Mouse (Mus musculus) midbrain, embryonic 12.5 days (tissue): ENCODE data around the gene 9930022D16Rik. TPM values are rescaled to one million over a fixed set of nuclear protein-coding genes. Genes with fewer than 3 reads are reported as not detected.

Experiments used
- ATAC-seq: fragments of 200-750 bp; cut with Nextera tagmentation; 2 replicates; pipeline ENCODE4 v1.8.0; 2017; ENCODE audit warnings: low read depth, moderate TSS enrichment, moderate library complexity; ENCODE audit not compliant: low FRiP score
- H3K27ac ChIP-seq: fragments of 300-500 bp; sonication (generic); replicated peaks from 2 replicates; pipeline ENCODE4 v1.5.1; 2016; ENCODE audit warnings: mild to moderate bottlenecking
- H3K27me3 ChIP-seq: fragments of 300-500 bp; sonication (generic); 2 replicates; pipeline ENCODE4 v1.6.1; 2016; ENCODE audit warnings: mild to moderate bottlenecking
- H3K36me3 ChIP-seq: fragments of 300-500 bp; sonication (generic); 2 replicates; pipeline ENCODE4 v1.6.1; 2016
- H3K4me1 ChIP-seq: fragments of 300-500 bp; sonication (generic); 2 replicates; pipeline ENCODE4 v1.6.1; 2016
- H3K4me2 ChIP-seq: fragments of 300-500 bp; sonication (generic); replicated peaks from 2 replicates; pipeline ENCODE4 v1.6.1; 2016; ENCODE audit warnings: mild to moderate bottlenecking, moderate library complexity
- H3K4me3 ChIP-seq: fragments of 300-500 bp; sonication (generic); 2 replicates; pipeline ENCODE4 v1.5.1; 2016; ENCODE audit warnings: mild to moderate bottlenecking
- H3K9ac ChIP-seq: fragments of 300-500 bp; sonication (generic); replicated peaks from 2 replicates; pipeline ENCODE4 v1.6.1; 2016; ENCODE audit warnings: mild to moderate bottlenecking, moderate library complexity
- H3K9me3 ChIP-seq: fragments of 300-500 bp; sonication (generic); 2 replicates; pipeline ENCODE4 v1.6.1; 2016; ENCODE audit warnings: mild to moderate bottlenecking
- WGBS: fragments of 180-500 bp; shearing (Covaris S2); methylation state at CpG from one replicate; pipeline ENCODE4 v1.1.7; 2016; 5-methylcytosine and 5-hydroxymethylcytosine counted together
- microRNA-seq: library from miRNA; unstranded; fragments of <30 nt; microRNA quantifications from one replicate; pipeline ENCODE4, GENCODE M21; 2017
- polyA plus RNA-seq: library from polyadenylated mRNA; unstranded; fragments of >200 nt; fragmentation: Nextera tagmentation; extraction: Ambion mirVana; gene quantifications from 2 replicates; pipeline ENCODE4 v1.2.1, GENCODE M21; 2016

Gene 9930022D16Rik
- polyA plus RNA-seq, 1 experiment from 2014 or later: not detected

DNA sequence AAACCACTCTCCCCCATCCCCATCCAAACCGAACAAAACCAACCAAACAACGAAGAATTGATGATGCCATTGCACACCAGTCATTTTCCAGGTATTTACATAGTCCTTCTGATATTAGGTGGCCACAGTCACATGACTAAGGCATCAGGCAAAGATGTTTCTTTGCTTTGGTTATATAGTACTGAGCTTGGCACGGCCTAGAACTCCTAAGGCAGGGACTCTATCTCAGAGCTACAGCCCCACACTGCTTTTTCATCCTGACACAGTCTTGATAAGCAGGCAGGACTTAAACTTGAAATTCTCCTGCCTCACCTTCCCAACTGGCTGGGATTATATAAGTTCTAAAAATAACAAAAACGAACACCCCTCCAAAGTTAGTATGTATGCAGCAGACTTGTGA, 51.4 kb downstream of the 9930022D16Rik start:
- no peak overlapping the region for H3K9ac ChIP-seq
- H3K9me3 ChIP-seq: no peaks in the 10 kb centered on the region
- peaks cover 7% of the 10 kb centered on the region; the same call in 1 of the 2 replicates for H3K36me3 ChIP-seq
- no peaks in the 10 kb centered on the region for H3K4me1 ChIP-seq
- ATAC-seq: no peak
- H3K27ac ChIP-seq: no peak overlapping the region
- no peak overlapping the region for H3K4me2 ChIP-seq
- H3K27me3 ChIP-seq: no peaks in the 10 kb centered on the region
- 96% methylated on average over 4 of the region's 4 CpGs for WGBS
- H3K4me3 ChIP-seq: no peak overlapping the region

GRCm38 (mm10) chr11:109466987-109467386, 53.3 kb downstream of the 9930022D16Rik start:
- H3K27me3 ChIP-seq: peaks cover 13% of the 10 kb centered on the region
- WGBS: 91% methylated on average over 8 of the region's 8 CpGs
- H3K36me3 ChIP-seq: peaks cover 7% of the 10 kb centered on the region; the same call in 1 of the 2 replicates
- no peaks in the 10 kb centered on the region for H3K9me3 ChIP-seq
- H3K9ac ChIP-seq: no peak overlapping the region
- H3K27ac ChIP-seq: no peak overlapping the region
- no peak for ATAC-seq
- no peak overlapping the region for H3K4me3 ChIP-seq
- no peak overlapping the region for H3K4me2 ChIP-seq
- H3K4me1 ChIP-seq: peaks cover 8% of the 10 kb centered on the region; the same call in 1 of the 2 replicates

- Histone ChIP-seq H3K9ac (no peak overlapping the region), H3K27me3 (peaks cover 18% of the 10 kb centered on the region), H3K27ac (no peak overlapping the region), H3K36me3 (no peaks in the 10 kb centered on the region), H3K4me1 (peaks cover 12% of the 10 kb centered on the region; the same call in 1 of the 2 replicates), H3K4me3 (no peak overlapping the region), H3K4me2 (no peak overlapping the region), H3K9me3 (no peaks in the 10 kb centered on the region)
- WGBS: 91% methylated on average over 5 of the region's 5 CpGs
- ATAC-seq: no peak
Measured at GRCm38 (mm10) chr11:109468133-109468532, 54.4 kb downstream of the 9930022D16Rik start.

Small RNAs within 50 kb of the gene (microRNA-seq; reads per million reads assigned to microRNA genes)
- gene Gm25540: not detected

Other genes with a start within 250 kb of the 9930022D16Rik start
- gene Rgs9, start 115.8 kb upstream of the 9930022D16Rik start, polyA plus RNA-seq: 3.8 and 4.3 TPM in 2 replicates
- gene Gna13, start 51.1 kb upstream of the 9930022D16Rik start, polyA plus RNA-seq: 18.1 and 20.2 TPM in 2 replicates
- 47.0 and 47.1 TPM in 2 replicates for gene Amz2, start 12.0 kb downstream of the 9930022D16Rik start, polyA plus RNA-seq
- 2.4 and 3.2 TPM in 2 replicates for gene Arsg, start 59.5 kb downstream of the 9930022D16Rik start, polyA plus RNA-seq
- 3.3 and 3.5 TPM in 2 replicates for gene Slc16a6, start 59.7 kb downstream of the 9930022D16Rik start, polyA plus RNA-seq
- 17.8 and 20.1 TPM in 2 replicates for gene Wipi1, start 198.1 kb downstream of the 9930022D16Rik start, polyA plus RNA-seq
- 429 and 445 TPM in 2 replicates for gene Prkar1a, start 235.5 kb downstream of the 9930022D16Rik start, polyA plus RNA-seq